Mouse (Mus musculus) spleen, adult 2 months (tissue): ENCODE data around the gene Eefsec.

ENCODE experiments used
- CTCF ChIP-seq: fragments of 200-500 bp; IDR thresholded peaks from 2 replicates; pipeline ENCODE4 v1.5.1; 2011; ENCODE audit warnings: mild to moderate bottlenecking, inconsistent platforms; ENCODE audit not compliant: insufficient read depth, insufficient read length, insufficient replicate concordance; ENCODE audit errors: extremely low read depth
- POLR2A ChIP-seq: fragments of 200-500 bp; IDR thresholded peaks from 2 replicates; pipeline ENCODE4 v1.6.1; 2011; ENCODE audit warnings: low read depth, low read length, inconsistent platforms

DNA sequence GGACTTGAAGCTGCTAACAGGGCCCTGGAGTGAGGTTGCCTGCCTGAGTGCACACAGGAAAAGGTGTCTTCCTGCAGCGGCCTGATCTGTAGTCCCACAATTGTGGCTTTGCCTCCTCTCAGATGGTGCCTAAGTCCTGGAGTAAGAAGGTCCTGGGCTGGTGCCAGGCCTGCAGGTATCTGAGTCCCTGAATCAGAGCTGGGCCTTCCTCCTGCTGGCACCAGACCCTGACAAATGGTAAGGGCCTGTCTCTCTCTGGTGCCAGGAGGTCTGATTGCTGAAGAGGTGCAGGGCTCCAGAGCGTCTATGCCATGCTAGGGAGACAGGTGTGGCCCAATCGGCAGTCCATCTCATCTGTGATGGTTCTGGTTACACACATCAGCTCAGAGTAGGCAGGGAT, 186.7 kb downstream of the Eefsec start:
- TF ChIP-seq POLR2A (no peak), CTCF (no peak)
